Mouse (Mus musculus) lung, embryonic 14.5 days (tissue): ENCODE results near the gene Fxyd4. TPM values are rescaled to one million over a fixed set of nuclear protein-coding genes. Genes with fewer than 3 reads are reported as not detected.

ENCODE experiments used
- ATAC-seq: fragments of 200-750 bp; cut with Nextera tagmentation; 2 replicates; pipeline ENCODE4 v1.8.0; 2017; ENCODE audit warnings: mild to moderate bottlenecking, moderate TSS enrichment, moderate library complexity; ENCODE audit not compliant: insufficient read depth
- DNase-seq: peaks from one replicate; pipeline ENCODE4 v3.0.0-alpha.2; 2015
- H3K27ac ChIP-seq: fragments of 300-500 bp; sonication (generic); 2 replicates; pipeline ENCODE4 v1.5.1; 2014; ENCODE audit warnings: low read depth, mild to moderate bottlenecking, moderate library complexity
- H3K27me3 ChIP-seq: fragments of 300-500 bp; sonication (generic); 2 replicates; pipeline ENCODE4 v1.6.1; 2014; ENCODE audit warnings: low read length, control low read depth; ENCODE audit not compliant: insufficient read depth
- H3K36me3 ChIP-seq: fragments of 300-500 bp; sonication (generic); 2 replicates; pipeline ENCODE4 v1.6.1; 2014; ENCODE audit warnings: control low read depth; ENCODE audit not compliant: insufficient read depth
- H3K4me1 ChIP-seq: fragments of 300-500 bp; sonication (generic); 2 replicates; pipeline ENCODE4 v1.6.1; 2014; ENCODE audit warnings: antibody characterized with exemption, control low read depth; ENCODE audit not compliant: insufficient read depth
- H3K4me2 ChIP-seq: fragments of 300-500 bp; sonication (generic); 2 replicates; pipeline ENCODE4 v1.6.1; 2014; ENCODE audit warnings: mild to moderate bottlenecking
- H3K4me3 ChIP-seq: fragments of 300-500 bp; sonication (generic); 2 replicates; pipeline ENCODE4 v1.5.1; 2014; ENCODE audit warnings: low read depth, low read length
- H3K9ac ChIP-seq: fragments of 300-500 bp; sonication (generic); 2 replicates; pipeline ENCODE4 v1.6.1; 2014
- H3K9me3 ChIP-seq: fragments of 300-500 bp; sonication (generic); 2 replicates; pipeline ENCODE4 v1.6.1; 2016; ENCODE audit warnings: low read depth, low read length, control low read depth
- CTCF ChIP-seq: IDR thresholded peaks from 2 replicates; pipeline ENCODE4 v1.5.1; 2016; ENCODE audit warnings: antibody characterized with exemption, low read depth
- WGBS: fragments of 180-500 bp; shearing (Covaris S2); extraction: QIAGEN DNeasy Blood & Tissue Kit; methylation state at CpG from one replicate; pipeline ENCODE4 v1.1.7; 2014; 5-methylcytosine and 5-hydroxymethylcytosine counted together
- polyA plus RNA-seq: library from polyadenylated mRNA; unstranded; fragments of >200 nt; fragmentation: Nextera tagmentation; extraction: Ambion mirVana; gene quantifications from 2 replicates; pipeline ENCODE4 v1.2.1, GENCODE M21; 2014

Fxyd4 gene
- polyA plus RNA-seq, 1 experiment from 2014 or later, result 3.9 TPM

DNA sequence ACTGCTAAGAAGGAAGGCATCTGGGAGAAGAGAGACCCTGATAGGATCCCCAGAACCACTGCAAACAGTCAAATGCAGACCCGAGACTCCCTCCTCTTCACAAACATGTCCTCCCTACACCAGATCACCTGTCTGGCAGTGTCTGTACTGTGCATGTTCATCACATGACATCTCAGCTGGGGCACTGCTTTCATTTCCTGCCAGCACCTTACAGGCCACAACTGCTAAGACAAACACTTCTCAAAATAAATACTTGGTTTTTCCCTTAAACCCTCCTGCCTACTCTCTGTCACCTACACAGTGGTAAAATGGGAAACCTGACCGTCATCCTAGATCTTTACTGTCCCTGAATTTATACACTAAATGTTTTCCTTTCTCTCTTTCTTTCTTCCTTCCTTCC is 6.4 kb upstream of the Fxyd4 start:
- Histone ChIP-seq H3K36me3 (no peaks in the 10 kb centered on the region; the same call in 1 of the 2 replicates), H3K4me2 (no peak overlapping the region), H3K9me3 (no peaks in the 10 kb centered on the region), H3K4me1 (no peaks in the 10 kb centered on the region), H3K4me3 (no peak overlapping the region), H3K27ac (no peak overlapping the region), H3K9ac (no peak overlapping the region), H3K27me3 (no peaks in the 10 kb centered on the region)
- no peak for TF ChIP-seq CTCF
- 69% methylated on average over 2 of the region's 2 CpGs for WGBS
- ATAC-seq, result no peak
- no peak for DNase-seq

DNA sequence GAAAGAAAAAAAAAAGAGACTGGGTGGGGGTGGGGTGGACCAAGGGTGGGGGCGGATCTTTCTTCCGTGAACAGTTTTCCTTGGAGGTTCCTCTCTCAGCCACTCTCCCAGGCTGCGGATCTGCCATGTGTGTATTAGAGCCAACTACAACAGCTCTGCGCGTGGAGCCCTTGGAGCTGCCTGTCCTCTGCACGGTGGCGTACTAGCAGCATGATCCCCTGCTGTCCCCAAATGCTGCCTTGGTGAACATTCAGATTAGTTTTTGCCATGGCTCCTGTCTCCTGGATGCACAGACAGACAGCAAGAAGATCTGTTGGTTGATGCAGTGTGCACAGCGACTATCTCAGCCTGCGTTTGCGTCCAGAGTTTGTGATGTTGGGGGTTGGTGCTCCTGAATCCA is 5.3 kb upstream of the Fxyd4 start:
- H3K27ac ChIP-seq, result no peak overlapping the region
- no peak overlapping the region for H3K4me3 ChIP-seq
- no peaks in the 10 kb centered on the region for H3K9me3 ChIP-seq
- TF ChIP-seq CTCF, result no peak
- no peak overlapping the region for H3K9ac ChIP-seq
- H3K27me3 ChIP-seq, result no peaks in the 10 kb centered on the region
- WGBS, result 70% methylated on average over 10 of the region's 10 CpGs
- H3K4me1 ChIP-seq, result no peaks in the 10 kb centered on the region
- H3K4me2 ChIP-seq, result no peak overlapping the region
- ATAC-seq (no peak), DNase-seq (no peak)
- H3K36me3 ChIP-seq, result no peaks in the 10 kb centered on the region; the same call in 1 of the 2 replicates

DNA sequence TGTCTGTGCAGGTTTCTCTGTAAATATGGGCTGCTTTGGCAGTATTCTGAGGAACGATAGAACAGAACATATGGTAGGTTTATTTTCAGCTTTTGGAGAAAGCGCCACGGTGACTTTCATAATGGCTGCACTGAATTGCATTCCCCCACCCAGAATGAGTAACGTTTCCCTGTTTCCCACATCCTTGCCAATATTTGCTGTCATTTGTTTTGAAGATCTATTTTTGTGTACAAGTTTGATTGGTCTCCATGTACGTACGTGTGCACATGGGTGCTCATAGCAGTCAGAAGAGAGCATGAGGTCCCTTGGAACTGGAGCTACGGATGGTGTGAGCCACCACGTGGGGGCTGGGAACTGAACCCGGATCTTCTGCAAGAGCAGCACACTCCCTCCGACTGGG is 1.5 kb upstream of the Fxyd4 start:
- DNase-seq (no peak), ATAC-seq (no peak)
- H3K9ac ChIP-seq, result no peak overlapping the region
- H3K4me3 ChIP-seq, result no peak overlapping the region
- H3K4me1 ChIP-seq, result no peaks in the 10 kb centered on the region
- no peaks in the 10 kb centered on the region; the same call in 1 of the 2 replicates for H3K36me3 ChIP-seq
- H3K4me2 ChIP-seq, result no peak overlapping the region
- H3K9me3 ChIP-seq, result no peaks in the 10 kb centered on the region
- H3K27me3 ChIP-seq, result no peaks in the 10 kb centered on the region
- WGBS, result 87% methylated on average over 10 of the region's 10 CpGs
- TF ChIP-seq CTCF, result no peak
- H3K27ac ChIP-seq, result no peak overlapping the region

DNA sequence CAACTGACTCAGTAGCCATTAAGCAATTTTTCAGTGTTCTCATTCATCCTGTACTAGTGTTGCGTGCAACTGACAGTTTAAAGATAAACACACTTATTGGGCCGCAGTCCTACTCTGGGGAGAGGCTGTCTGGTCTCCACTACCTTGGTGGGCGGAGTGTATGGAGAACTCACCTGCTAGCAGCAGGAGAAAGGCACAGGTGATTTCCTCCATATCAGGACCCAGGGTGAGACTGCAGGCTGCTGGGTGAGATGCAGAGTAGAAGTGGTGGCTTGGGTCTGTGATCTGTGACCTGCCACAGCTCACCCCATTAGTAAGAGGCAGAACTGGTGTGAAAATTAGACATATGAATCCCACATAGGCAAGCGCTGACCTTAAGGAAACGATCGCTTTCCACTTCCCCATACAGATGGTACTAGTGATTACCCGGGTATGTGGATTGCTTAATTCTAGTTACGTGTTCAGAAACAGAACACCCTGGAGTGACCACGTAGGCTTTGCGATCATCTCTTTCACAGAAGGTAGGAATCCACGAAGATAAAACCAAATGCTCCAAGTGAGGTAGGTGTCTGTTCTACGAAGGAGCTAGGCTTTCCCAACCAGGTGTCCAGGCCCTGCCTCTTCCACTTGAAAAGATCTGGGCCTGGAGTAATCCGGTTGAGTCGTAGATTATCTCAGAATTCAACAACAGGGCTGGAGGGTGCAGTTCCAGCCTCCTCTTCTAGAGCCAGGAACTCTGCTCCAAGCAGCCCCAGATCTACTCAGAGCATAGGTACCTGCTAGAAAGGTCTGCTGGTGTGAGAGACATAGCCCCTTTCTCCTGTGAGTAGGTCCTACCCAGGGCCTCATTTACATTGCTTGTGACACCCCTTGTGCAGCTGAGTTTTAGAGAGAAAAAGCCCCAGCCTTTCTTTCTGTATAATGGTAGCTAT is 1.5 kb downstream of the Fxyd4 start:
- H3K27ac ChIP-seq, result no peak overlapping the region
- no peaks in the 10 kb centered on the region for H3K4me1 ChIP-seq
- no peaks in the 10 kb centered on the region for H3K9me3 ChIP-seq
- H3K36me3 ChIP-seq, result no peaks in the 10 kb centered on the region
- TF ChIP-seq CTCF, result no peak
- no peaks in the 10 kb centered on the region for H3K27me3 ChIP-seq
- no peak overlapping the region for H3K4me2 ChIP-seq
- 84% methylated on average over 14 of the region's 14 CpGs for WGBS
- ATAC-seq, result no peak
- no peak overlapping the region for H3K9ac ChIP-seq
- no peak for DNase-seq
- H3K4me3 ChIP-seq, result no peak overlapping the region

DNA sequence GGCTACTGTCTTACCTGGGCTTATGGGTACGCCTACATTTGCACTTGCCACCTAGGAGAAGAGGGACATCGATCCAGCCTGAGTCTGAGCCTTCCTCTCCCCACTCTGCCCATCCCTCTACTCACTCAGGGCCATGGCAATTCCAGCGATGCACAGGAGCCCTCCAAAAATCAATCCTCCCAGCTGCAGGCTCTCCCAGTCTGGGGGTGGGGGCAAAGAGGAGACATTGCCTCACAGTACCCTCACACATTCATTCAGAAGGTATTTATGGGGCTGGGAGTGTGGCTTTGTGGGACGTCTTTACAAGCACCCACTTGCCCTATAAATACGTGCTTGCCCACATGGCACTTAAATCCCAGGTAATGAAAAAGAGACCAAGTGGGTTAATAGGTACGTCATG is 3.2 kb downstream of the Fxyd4 start:
- Histone ChIP-seq H3K9me3 (no peaks in the 10 kb centered on the region), H3K4me1 (no peaks in the 10 kb centered on the region), H3K9ac (no peak overlapping the region), H3K36me3 (peaks cover 10% of the 10 kb centered on the region; the same call in 1 of the 2 replicates), H3K4me2 (no peak overlapping the region), H3K4me3 (no peak overlapping the region), H3K27me3 (no peaks in the 10 kb centered on the region), H3K27ac (no peak overlapping the region)
- WGBS, result 84% methylated on average over 6 of the region's 6 CpGs
- no peak for TF ChIP-seq CTCF
- ATAC-seq, result no peak
- no peak for DNase-seq

DNA sequence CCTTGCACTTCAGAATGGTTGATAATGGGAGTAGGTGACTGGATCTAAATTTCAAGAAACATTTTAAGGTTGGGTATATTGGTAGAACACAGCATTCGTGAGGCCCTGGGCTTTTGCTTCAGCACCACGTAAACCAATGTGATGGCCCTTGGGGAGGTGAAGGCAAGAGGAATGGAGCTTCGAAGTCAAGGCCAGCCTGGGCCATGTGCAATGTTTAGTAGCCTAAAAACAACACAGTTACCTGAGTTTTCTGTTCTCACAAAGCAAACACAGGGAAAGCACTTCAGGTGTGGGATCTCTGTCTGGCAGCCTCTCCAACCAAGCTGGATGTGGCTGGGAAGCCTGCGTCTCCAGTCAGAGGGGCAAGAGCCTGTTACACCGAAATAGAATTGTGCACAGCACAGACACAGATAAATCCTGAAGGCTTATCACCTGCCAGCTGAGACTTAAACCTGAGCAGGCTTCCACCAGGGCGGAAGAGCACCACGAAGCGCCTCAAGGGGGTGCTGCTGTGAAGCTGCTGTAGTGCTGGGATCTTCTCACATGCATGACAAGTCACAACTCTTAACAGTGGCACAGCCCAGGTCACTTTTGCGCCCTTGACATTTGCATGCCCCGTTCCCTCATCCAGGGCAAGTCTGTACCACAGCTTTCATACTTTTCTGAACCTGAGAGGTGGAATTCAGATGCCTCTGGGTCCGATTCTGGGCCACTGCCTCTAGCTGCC is 5.0 kb downstream of the Fxyd4 start:
- H3K9me3 ChIP-seq, result no peaks in the 10 kb centered on the region
- 48% methylated on average over 11 of the region's 11 CpGs for WGBS
- ATAC-seq, result no peak
- peak; percentile 61 for TF ChIP-seq CTCF
- H3K4me2 ChIP-seq, result no peak overlapping the region
- H3K27me3 ChIP-seq, result no peaks in the 10 kb centered on the region
- H3K36me3 ChIP-seq, result peaks cover 27% of the 10 kb centered on the region
- H3K4me3 ChIP-seq, result no peak overlapping the region
- peak; percentile 53 for DNase-seq
- no peaks in the 10 kb centered on the region for H3K4me1 ChIP-seq
- H3K9ac ChIP-seq, result no peak overlapping the region
- no peak overlapping the region for H3K27ac ChIP-seq
